Mouse (Mus musculus): Measurements from ENCODE around the gene Adcy1. TPM values are rescaled to one million over a fixed set of nuclear protein-coding genes. Genes with fewer than 3 reads are reported as not detected.

Adcy1 gene
- polyA plus RNA-seq, 1 experiment from 2014 or later = 2.0 TPM

- H3K4me3 ChIP-seq (ENCODE audit: low read depth, low read length) = no peak overlapping the region
- no peak overlapping the region for H3K27ac ChIP-seq (ENCODE audit: low read depth, low read length)
- H3K9me3 ChIP-seq (ENCODE audit: control insufficient read depth, low read length) = no peaks in the 10 kb centered on the region
- ATAC-seq (ENCODE audit: low FRiP score) = no peak
- WGBS = 67% methylated on average over 6 of the region's 6 CpGs
- no peak for DNase-seq (ENCODE audit: low spot score)
- no peaks in the 10 kb centered on the region for H3K27me3 ChIP-seq (ENCODE audit: control insufficient read depth, insufficient read depth, low read length)
- H3K4me1 ChIP-seq (replicated peaks; ENCODE audit: control insufficient read depth, insufficient read depth, low read length) = no peaks in the 10 kb centered on the region
- H3K4me2 ChIP-seq (replicated peaks; ENCODE audit: low read depth, low read length) = no peak overlapping the region
- no peaks in the 10 kb centered on the region for H3K36me3 ChIP-seq (ENCODE audit: control insufficient read depth, insufficient read depth, low read length)
- no peak overlapping the region for H3K9ac ChIP-seq (ENCODE audit: low read depth, low read length)
Observed at GRCm38 (mm10) chr11:7192710-7193109, 129.4 kb downstream of the Adcy1 start.

DNA sequence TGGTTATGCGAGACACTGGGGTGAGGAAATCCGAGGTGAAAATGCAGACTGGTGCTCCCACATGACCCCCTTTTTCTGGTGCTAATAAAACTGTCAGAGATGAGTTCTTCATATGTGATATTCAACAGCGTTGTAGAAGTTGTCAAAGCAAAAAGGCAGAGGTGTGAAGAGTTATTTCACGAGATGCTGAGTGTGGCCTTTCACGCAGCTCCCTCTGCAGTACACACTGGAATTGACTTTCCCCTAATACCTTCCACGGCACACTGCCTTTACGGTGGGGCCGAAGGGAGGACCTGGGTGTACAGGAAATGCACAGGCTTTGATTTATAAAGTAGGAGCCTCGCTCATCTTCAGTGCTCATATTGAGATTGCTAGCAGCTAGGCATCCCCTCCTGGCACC lies 129.8 kb downstream of the Adcy1 start:
- DNase-seq (ENCODE audit: low spot score) = no peak
- Histone ChIP-seq H3K4me3 (ENCODE audit: low read depth, low read length) (no peak overlapping the region), H3K4me2 (replicated peaks; ENCODE audit: low read depth, low read length) (no peak overlapping the region), H3K27ac (ENCODE audit: low read depth, low read length) (no peak overlapping the region), H3K36me3 (ENCODE audit: control insufficient read depth, insufficient read depth, low read length) (no peaks in the 10 kb centered on the region), H3K4me1 (replicated peaks; ENCODE audit: control insufficient read depth, insufficient read depth, low read length) (no peaks in the 10 kb centered on the region), H3K9me3 (ENCODE audit: control insufficient read depth, low read length) (no peaks in the 10 kb centered on the region), H3K27me3 (ENCODE audit: control insufficient read depth, insufficient read depth, low read length) (no peaks in the 10 kb centered on the region), H3K9ac (ENCODE audit: low read depth, low read length) (no peak overlapping the region)
- no peak for ATAC-seq (ENCODE audit: low FRiP score)
- WGBS = 80% methylated on average over 9 of the region's 9 CpGs

DNA sequence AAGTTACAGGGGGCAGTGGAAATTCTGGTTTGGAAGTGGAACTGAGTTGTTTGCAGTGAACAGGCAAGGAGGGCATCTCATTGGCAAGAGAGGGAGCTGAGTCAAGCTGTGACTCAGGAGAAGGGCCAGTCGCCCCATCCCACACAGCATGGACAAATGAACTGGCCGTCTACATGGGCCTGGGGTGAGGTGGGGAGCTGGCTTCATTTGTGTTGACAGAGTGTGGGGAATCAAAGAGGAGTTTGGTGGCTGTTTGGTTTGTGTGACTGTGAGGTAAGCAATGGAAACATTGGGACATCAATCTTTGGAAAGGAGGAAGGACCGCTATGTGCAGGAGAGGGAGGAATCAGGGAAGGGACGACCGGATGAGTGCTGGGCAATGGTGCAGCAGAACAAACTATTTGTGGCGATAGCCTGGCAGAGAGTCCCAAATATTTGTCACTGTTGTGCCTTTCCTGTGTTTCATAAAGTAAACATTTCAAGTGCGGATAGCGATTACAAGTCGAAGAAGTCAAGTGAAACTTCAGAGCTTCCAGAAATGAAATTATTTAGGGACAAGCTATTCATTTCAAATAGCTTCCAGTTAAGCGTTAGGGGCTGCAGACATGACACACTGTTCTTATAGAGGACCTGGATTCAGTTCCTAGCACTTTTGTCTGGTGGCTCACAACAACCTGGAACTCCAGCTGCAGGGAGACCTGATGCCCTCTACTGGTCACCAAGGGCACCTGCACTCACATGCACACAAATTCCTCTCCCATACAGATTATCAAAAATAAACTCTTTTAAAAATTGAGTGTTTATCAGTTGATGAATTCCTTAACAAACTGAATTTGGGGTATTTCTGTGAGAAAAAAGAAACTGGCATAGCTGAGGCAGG lies 131.4 kb downstream of the Adcy1 start:
- ATAC-seq (ENCODE audit: low FRiP score) = no peak
- 93% methylated on average over 10 of the region's 10 CpGs for WGBS
- H3K4me3 ChIP-seq (ENCODE audit: low read depth, low read length) = no peak overlapping the region
- no peaks in the 10 kb centered on the region for H3K36me3 ChIP-seq (ENCODE audit: control insufficient read depth, insufficient read depth, low read length)
- no peak overlapping the region for H3K27ac ChIP-seq (ENCODE audit: low read depth, low read length)
- H3K4me2 ChIP-seq (replicated peaks; ENCODE audit: low read depth, low read length) = no peak overlapping the region
- DNase-seq (ENCODE audit: low spot score) = no peak
- H3K27me3 ChIP-seq (ENCODE audit: control insufficient read depth, insufficient read depth, low read length) = no peaks in the 10 kb centered on the region
- H3K9ac ChIP-seq (ENCODE audit: low read depth, low read length) = no peak overlapping the region
- H3K4me1 ChIP-seq (replicated peaks; ENCODE audit: control insufficient read depth, insufficient read depth, low read length) = no peaks in the 10 kb centered on the region
- no peaks in the 10 kb centered on the region for H3K9me3 ChIP-seq (ENCODE audit: control insufficient read depth, low read length)

- no peak for ATAC-seq (ENCODE audit: low FRiP score)
- 94% methylated on average over 4 of the region's 4 CpGs for WGBS
- H3K27me3 ChIP-seq (ENCODE audit: control insufficient read depth, insufficient read depth, low read length) = no peaks in the 10 kb centered on the region
- no peak for DNase-seq (ENCODE audit: low spot score)
- no peaks in the 10 kb centered on the region for H3K9me3 ChIP-seq (ENCODE audit: control insufficient read depth, low read length)
- H3K4me3 ChIP-seq (ENCODE audit: low read depth, low read length) = no peak overlapping the region
- no peak overlapping the region for H3K27ac ChIP-seq (ENCODE audit: low read depth, low read length)
- H3K4me2 ChIP-seq (replicated peaks; ENCODE audit: low read depth, low read length) = no peak overlapping the region
- no peak overlapping the region for H3K9ac ChIP-seq (ENCODE audit: low read depth, low read length)
- no peaks in the 10 kb centered on the region for H3K4me1 ChIP-seq (replicated peaks; ENCODE audit: control insufficient read depth, insufficient read depth, low read length)
- no peaks in the 10 kb centered on the region for H3K36me3 ChIP-seq (ENCODE audit: control insufficient read depth, insufficient read depth, low read length)
Observed at GRCm38 (mm10) chr11:7195312-7195685, 132.0 kb downstream of the Adcy1 start.

- no peak within 1 kb of the TSS for H3K4me2 ChIP-seq (replicated peaks; ENCODE audit: low read depth, low read length)
- no peaks in the 10 kb centered on the region for H3K9me3 ChIP-seq (ENCODE audit: control insufficient read depth, low read length)
- no peak within 1 kb of the TSS for H3K27ac ChIP-seq (ENCODE audit: low read depth, low read length)
- no peak within 1 kb of the TSS for H3K9ac ChIP-seq (ENCODE audit: low read depth, low read length)
- DNase-seq (ENCODE audit: low spot score) (no peak), ATAC-seq (ENCODE audit: low FRiP score) (no peak)
- H3K36me3 ChIP-seq (ENCODE audit: control insufficient read depth, insufficient read depth, low read length) = no peaks in the 10 kb centered on the region
- no peak within 1 kb of the TSS for H3K4me3 ChIP-seq (ENCODE audit: low read depth, low read length)
- 36% methylated on average over 12 of the region's 12 CpGs for WGBS
- H3K27me3 ChIP-seq (ENCODE audit: control insufficient read depth, insufficient read depth, low read length) = no peaks in the 10 kb centered on the region
- no peaks in the 10 kb centered on the region for H3K4me1 ChIP-seq (replicated peaks; ENCODE audit: control insufficient read depth, insufficient read depth, low read length)
Observed at GRCm38 (mm10) chr11:7197491-7197941, 134.2 kb downstream of the Adcy1 start, which contains the start of gene Igfbp1. TSS of gene Igfbp1 (plus strand) at chr11:7197782.

- Histone ChIP-seq H3K36me3 (ENCODE audit: control insufficient read depth, insufficient read depth, low read length) (no peaks in the 10 kb centered on the region), H3K27me3 (ENCODE audit: control insufficient read depth, insufficient read depth, low read length) (no peaks in the 10 kb centered on the region), H3K4me2 (replicated peaks; ENCODE audit: low read depth, low read length) (no peak overlapping the region), H3K9me3 (ENCODE audit: control insufficient read depth, low read length) (no peaks in the 10 kb centered on the region), H3K27ac (ENCODE audit: low read depth, low read length) (no peak overlapping the region), H3K4me3 (ENCODE audit: low read depth, low read length) (no peak overlapping the region), H3K9ac (ENCODE audit: low read depth, low read length) (no peak overlapping the region), H3K4me1 (replicated peaks; ENCODE audit: control insufficient read depth, insufficient read depth, low read length) (no peaks in the 10 kb centered on the region)
- DNase-seq (ENCODE audit: low spot score) = no peak
- WGBS = 89% methylated on average over 19 of the region's 19 CpGs
- ATAC-seq (ENCODE audit: low FRiP score) = no peak
Observed at GRCm38 (mm10) chr11:7198006-7198405, 134.7 kb downstream of the Adcy1 start.

DNA sequence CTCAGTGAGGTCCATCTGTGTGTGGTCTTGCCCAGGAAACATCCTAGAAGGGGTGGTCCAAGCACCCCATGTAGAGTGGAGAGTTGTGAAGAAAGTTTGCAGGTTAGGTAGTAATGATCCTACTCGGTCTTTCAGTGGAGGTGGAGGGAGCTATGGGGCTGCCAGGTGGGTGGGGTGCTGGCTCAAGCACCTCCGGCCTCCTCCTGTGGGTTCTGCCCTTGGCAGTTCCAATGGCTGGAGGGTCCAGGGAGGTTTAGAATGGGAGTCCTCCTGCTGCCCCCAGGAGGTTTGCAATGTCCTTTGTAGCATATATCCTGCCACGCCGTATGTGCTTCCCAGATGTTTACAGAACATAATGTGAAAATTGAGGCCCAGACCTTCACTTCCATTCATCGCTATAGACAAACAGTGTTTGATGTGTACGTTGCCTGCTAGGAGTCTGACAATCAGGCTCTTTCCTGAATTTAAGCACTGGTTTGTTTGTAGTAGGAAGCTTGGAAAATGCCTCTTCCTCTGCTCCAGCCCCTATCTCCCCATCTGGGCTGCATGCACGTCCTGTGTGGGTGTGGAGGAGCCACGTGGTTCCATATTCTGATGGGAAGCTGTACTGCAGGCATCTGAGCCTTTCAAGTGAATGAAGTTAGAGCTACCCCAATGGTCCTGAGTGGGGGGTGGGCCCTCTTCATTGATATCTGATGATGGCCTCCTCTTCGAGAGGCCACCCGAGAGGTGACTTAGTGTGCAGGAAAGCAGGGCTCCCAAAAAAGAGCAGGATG lies 135.4 kb downstream of the Adcy1 start:
- no peak overlapping the region for H3K4me2 ChIP-seq (replicated peaks; ENCODE audit: low read depth, low read length)
- no peak for DNase-seq (ENCODE audit: low spot score)
- 85% methylated on average over 10 of the region's 10 CpGs for WGBS
- H3K4me3 ChIP-seq (ENCODE audit: low read depth, low read length) = no peak overlapping the region
- H3K4me1 ChIP-seq (replicated peaks; ENCODE audit: control insufficient read depth, insufficient read depth, low read length) = no peaks in the 10 kb centered on the region
- ATAC-seq (ENCODE audit: low FRiP score) = no peak
- no peaks in the 10 kb centered on the region for H3K27me3 ChIP-seq (ENCODE audit: control insufficient read depth, insufficient read depth, low read length)
- H3K36me3 ChIP-seq (ENCODE audit: control insufficient read depth, insufficient read depth, low read length) = no peaks in the 10 kb centered on the region
- no peak overlapping the region for H3K27ac ChIP-seq (ENCODE audit: low read depth, low read length)
- H3K9ac ChIP-seq (ENCODE audit: low read depth, low read length) = no peak overlapping the region
- no peaks in the 10 kb centered on the region for H3K9me3 ChIP-seq (ENCODE audit: control insufficient read depth, low read length)

DNA sequence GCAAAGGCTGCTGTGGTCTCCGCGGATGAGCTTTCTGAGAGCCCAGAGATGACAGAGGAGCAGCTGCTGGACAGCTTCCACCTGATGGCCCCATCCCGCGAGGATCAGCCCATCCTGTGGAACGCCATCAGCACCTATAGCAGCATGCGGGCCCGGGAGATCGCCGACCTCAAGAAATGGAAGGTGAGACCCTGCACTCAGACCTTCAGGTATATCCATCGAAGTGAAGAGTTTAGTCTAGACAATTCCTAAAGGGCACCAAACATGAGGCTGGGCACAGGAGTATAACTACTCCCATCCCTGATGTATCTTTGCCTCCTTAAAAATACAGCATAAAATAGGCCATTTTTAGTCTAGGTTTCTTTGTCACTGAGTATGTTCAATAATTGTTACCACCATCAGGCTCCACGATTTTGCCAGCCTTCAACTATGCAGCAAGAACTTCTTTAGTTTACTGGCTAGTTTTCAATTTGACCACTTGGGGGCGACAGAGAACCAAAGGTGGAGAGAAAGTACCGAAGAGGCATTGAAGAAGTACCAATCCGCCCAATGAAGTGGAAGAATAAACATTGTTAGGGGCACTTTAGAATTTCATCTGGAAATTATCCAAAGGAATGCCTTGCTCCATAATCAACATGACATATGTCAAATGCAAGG lies 136.6 kb downstream of the Adcy1 start:
- Histone ChIP-seq H3K27ac (ENCODE audit: low read depth, low read length) (no peak overlapping the region), H3K9ac (ENCODE audit: low read depth, low read length) (no peak overlapping the region), H3K4me3 (ENCODE audit: low read depth, low read length) (no peak overlapping the region), H3K4me2 (replicated peaks; ENCODE audit: low read depth, low read length) (no peak overlapping the region), H3K27me3 (ENCODE audit: control insufficient read depth, insufficient read depth, low read length) (no peaks in the 10 kb centered on the region), H3K36me3 (ENCODE audit: control insufficient read depth, insufficient read depth, low read length) (no peaks in the 10 kb centered on the region), H3K9me3 (ENCODE audit: control insufficient read depth, low read length) (no peaks in the 10 kb centered on the region), H3K4me1 (replicated peaks; ENCODE audit: control insufficient read depth, insufficient read depth, low read length) (no peaks in the 10 kb centered on the region)
- DNase-seq (ENCODE audit: low spot score) (peak; percentile 80), ATAC-seq (ENCODE audit: low FRiP score) (no peak)
- WGBS = 55% methylated on average over 14 of the region's 14 CpGs
